Mouse (Mus musculus): Measurements from ENCODE around the gene Atg7.

DNA sequence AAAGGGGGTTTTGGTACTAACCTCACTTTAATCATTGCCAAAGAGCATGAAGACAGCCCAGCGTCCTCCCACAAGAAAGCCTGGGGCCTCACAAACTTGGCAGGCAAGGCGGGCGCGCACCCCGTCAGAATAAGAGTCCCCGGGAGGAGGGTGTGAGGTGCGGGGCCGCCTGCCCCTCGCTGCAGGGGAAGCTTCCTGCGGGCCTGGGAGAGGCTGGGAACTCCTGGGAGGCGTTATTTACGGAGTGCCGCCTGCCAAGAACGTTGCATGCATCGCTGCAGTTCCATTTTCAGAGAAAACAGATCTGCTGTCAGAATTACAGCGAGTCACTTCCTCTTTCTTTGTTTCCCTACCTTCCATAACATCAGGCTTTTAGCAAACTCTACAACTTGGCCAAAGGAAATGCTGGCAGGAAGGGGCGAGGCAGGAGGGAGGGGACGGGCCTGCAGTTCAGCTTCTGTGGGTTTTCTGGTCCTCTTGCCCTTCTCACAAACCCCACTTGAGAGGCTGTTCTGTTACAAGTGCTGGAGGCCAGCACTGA, 232.2 kb downstream of the Atg7 start:
- TF ChIP-seq POLR2A (IDR thresholded peaks at IDR 0.05; ENCODE audit: low read depth, low read length), result no peak
- no peak for TF ChIP-seq CTCF (IDR thresholded peaks at IDR 0.05; ENCODE audit: extremely low read depth, insufficient read length, insufficient replicate concordance, low read depth, low read length)

All from small intestine, adult 2 months (tissue).